Mouse (Mus musculus): Measurements from ENCODE around the gene Kat2a. TPM values are rescaled to one million over a fixed set of nuclear protein-coding genes. Genes with fewer than 3 reads are reported as not detected.
A peak's percentile ranks its signal among the peaks of the same experiment; 100 is the strongest.
"Not testable (repeated sequence)": the region's sequence is repeated elsewhere in the genome, so short reads cannot be mapped to it uniquely, and the experiment has no call there.

Kat2a gene
- polyA plus RNA-seq, 1 experiment = 56.4 TPM

DNA sequence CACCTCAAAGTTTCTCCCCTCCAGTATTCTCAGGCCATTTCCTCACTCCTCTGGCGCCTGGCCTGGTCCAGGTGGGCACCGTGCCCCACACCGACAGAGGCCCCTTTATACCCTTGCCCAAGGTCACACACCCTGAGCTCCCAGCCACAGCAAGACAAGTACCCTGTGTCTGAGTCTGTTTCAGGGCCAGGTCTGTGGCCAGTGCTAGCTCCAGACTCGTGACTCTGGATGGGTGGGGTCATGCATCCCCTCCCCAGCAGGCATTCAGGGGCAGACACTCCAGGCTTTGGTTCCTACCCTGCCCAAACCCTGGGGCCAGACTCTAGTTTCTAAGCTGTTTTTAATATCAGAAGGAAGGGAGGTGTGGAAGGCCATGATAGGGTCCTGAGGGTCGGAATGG, 30.4 kb downstream of the Kat2a start:
- Histone ChIP-seq H3K27me3 (ENCODE audit: control insufficient read depth, insufficient read depth, low read length) (no peaks in the 10 kb centered on the region), H3K4me1 (replicated peaks; ENCODE audit: control insufficient read depth, insufficient read depth, low read length) (peaks cover 3% of the 10 kb centered on the region; the same call in 1 of the 2 replicates), H3K36me3 (ENCODE audit: control insufficient read depth, insufficient read depth, low read length) (no peaks in the 10 kb centered on the region), H3K4me3 (ENCODE audit: control insufficient read depth, insufficient read depth, low read length) (no peak overlapping the region), H3K27ac (ENCODE audit: control insufficient read depth, insufficient read depth, low read length) (no peak overlapping the region)
- DNase-seq = no peak
- TF ChIP-seq CTCF (IDR thresholded peaks at IDR 0.05; ENCODE audit: borderline replicate concordance, control insufficient read depth, extremely low read depth, insufficient read depth, low read length, poor library complexity) (no peak), POLR2A (IDR thresholded peaks at IDR 0.05; ENCODE audit: control insufficient read depth, extremely low read depth, insufficient read depth, low read length, poor library complexity) (no peak)
- 93% methylated on average over 5 of the region's 5 CpGs for WGBS

DNA sequence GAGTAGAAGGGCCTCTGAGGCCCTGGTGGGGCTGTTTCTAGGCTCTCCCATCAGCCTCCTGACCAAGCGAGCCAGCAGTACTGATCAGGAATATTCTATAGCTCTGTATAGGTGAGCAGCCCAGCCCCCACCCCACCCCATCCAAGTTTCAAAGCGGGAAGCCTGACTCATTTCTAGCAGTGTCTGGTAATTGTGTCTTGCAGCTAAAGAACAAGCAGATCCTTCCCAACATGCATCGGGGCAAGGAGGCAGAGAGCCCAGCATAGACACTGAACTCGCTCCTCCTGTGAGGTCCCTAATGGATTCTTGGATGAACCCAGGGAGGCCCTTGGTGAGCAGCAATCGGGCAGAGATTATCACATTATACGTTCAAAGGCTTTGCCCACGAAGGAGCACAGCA, 34.5 kb downstream of the Kat2a start:
- no peaks in the 10 kb centered on the region for H3K36me3 ChIP-seq (ENCODE audit: control insufficient read depth, insufficient read depth, low read length)
- no peak for DNase-seq
- WGBS = 78% methylated on average over 7 of the region's 7 CpGs
- TF ChIP-seq POLR2A (IDR thresholded peaks at IDR 0.05; ENCODE audit: control insufficient read depth, extremely low read depth, insufficient read depth, low read length, poor library complexity) (no peak), CTCF (IDR thresholded peaks at IDR 0.05; ENCODE audit: borderline replicate concordance, control insufficient read depth, extremely low read depth, insufficient read depth, low read length, poor library complexity) (no peak)
- H3K4me1 ChIP-seq (replicated peaks; ENCODE audit: control insufficient read depth, insufficient read depth, low read length) = no peaks in the 10 kb centered on the region
- H3K27me3 ChIP-seq (ENCODE audit: control insufficient read depth, insufficient read depth, low read length) = no peaks in the 10 kb centered on the region
- no peak overlapping the region for H3K27ac ChIP-seq (ENCODE audit: control insufficient read depth, insufficient read depth, low read length)
- H3K4me3 ChIP-seq (ENCODE audit: control insufficient read depth, insufficient read depth, low read length) = no peak overlapping the region

DNA sequence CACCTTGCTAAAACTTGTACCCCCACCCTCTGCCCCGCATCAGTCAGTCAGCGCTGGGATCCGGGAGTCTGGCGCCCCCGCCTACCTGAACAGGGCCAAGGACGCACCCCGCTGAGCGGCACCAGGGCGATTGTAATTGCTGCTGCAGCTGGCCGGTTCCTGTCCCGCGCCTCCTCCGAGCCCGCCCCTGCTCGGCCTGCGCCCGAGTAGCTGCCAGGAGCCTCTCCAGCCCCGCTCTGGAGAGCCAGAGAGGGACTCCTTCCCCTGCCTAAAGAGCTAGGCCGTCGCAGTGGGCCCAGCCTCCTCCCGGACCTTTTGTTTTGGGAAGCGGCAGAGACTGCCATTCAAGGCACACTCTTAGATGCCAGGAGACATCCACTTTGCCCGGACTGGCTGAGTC, 39.1 kb downstream of the Kat2a start:
- Histone ChIP-seq H3K4me1 (replicated peaks; ENCODE audit: control insufficient read depth, insufficient read depth, low read length) (no peaks in the 10 kb centered on the region), H3K4me3 (ENCODE audit: control insufficient read depth, insufficient read depth, low read length) (no peak overlapping the region), H3K36me3 (ENCODE audit: control insufficient read depth, insufficient read depth, low read length) (no peaks in the 10 kb centered on the region), H3K27ac (ENCODE audit: control insufficient read depth, insufficient read depth, low read length) (no peak overlapping the region), H3K27me3 (ENCODE audit: control insufficient read depth, insufficient read depth, low read length) (no peaks in the 10 kb centered on the region)
- TF ChIP-seq POLR2A (IDR thresholded peaks at IDR 0.05; ENCODE audit: control insufficient read depth, extremely low read depth, insufficient read depth, low read length, poor library complexity) (no peak), CTCF (IDR thresholded peaks at IDR 0.05; ENCODE audit: borderline replicate concordance, control insufficient read depth, extremely low read depth, insufficient read depth, low read length, poor library complexity) (no peak)
- no peak for DNase-seq
- WGBS = 25% methylated on average over 23 of the region's 23 CpGs

DNA sequence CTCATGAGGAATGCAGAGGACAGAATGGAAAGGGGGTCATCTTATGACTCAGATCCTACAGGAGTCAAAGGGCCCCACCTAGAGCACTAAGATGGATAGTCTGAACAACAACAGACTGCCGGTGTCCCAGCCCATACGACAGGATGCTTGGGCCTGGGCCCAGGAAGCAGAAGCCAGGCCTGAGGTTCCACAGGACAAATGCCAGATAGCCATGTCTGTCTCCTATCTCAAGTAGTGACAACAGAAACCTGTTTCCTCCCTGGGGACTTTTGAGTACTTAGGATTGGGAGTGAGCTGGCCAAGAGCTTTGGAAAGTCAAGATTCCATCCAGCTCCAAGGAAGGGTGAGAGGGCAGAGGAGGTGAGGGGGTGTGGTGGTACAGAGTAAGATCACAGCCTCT, 40.3 kb downstream of the Kat2a start:
- WGBS = 78% methylated on average over 2 of the region's 2 CpGs
- H3K4me3 ChIP-seq (ENCODE audit: control insufficient read depth, insufficient read depth, low read length) = no peak overlapping the region
- H3K36me3 ChIP-seq (ENCODE audit: control insufficient read depth, insufficient read depth, low read length) = no peaks in the 10 kb centered on the region
- no peaks in the 10 kb centered on the region for H3K27me3 ChIP-seq (ENCODE audit: control insufficient read depth, insufficient read depth, low read length)
- no peak overlapping the region for H3K27ac ChIP-seq (ENCODE audit: control insufficient read depth, insufficient read depth, low read length)
- no peak for DNase-seq
- TF ChIP-seq CTCF (IDR thresholded peaks at IDR 0.05; ENCODE audit: borderline replicate concordance, control insufficient read depth, extremely low read depth, insufficient read depth, low read length, poor library complexity) (no peak), POLR2A (IDR thresholded peaks at IDR 0.05; ENCODE audit: control insufficient read depth, extremely low read depth, insufficient read depth, low read length, poor library complexity) (no peak)
- H3K4me1 ChIP-seq (replicated peaks; ENCODE audit: control insufficient read depth, insufficient read depth, low read length) = no peaks in the 10 kb centered on the region

DNA sequence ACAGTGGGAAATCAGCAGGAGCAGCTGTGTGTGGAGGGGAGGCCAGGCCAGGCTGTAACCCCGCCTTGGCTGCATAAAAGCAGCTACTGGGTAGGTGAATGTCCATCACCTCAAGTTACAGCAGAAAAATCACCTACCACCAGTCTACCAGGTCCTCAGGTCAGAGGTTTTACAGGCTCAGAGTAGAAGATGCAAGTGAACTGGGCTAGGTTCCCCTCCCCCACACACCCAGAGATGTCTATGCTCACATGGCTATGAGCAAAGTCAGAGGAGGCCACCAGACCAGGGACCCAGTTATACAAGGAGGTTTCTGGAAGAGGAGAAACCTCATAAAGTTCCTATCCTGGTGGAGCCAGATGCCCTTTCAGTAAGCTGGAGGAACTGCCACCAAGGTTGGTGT, 41.2 kb downstream of the Kat2a start:
- Histone ChIP-seq H3K4me1 (replicated peaks; ENCODE audit: control insufficient read depth, insufficient read depth, low read length) (no peaks in the 10 kb centered on the region), H3K4me3 (ENCODE audit: control insufficient read depth, insufficient read depth, low read length) (no peak overlapping the region), H3K36me3 (ENCODE audit: control insufficient read depth, insufficient read depth, low read length) (no peaks in the 10 kb centered on the region), H3K27ac (ENCODE audit: control insufficient read depth, insufficient read depth, low read length) (no peak overlapping the region), H3K27me3 (ENCODE audit: control insufficient read depth, insufficient read depth, low read length) (no peaks in the 10 kb centered on the region)
- 93% methylated on average over 1 of the region's 1 CpGs for WGBS
- TF ChIP-seq CTCF (IDR thresholded peaks at IDR 0.05; ENCODE audit: borderline replicate concordance, control insufficient read depth, extremely low read depth, insufficient read depth, low read length, poor library complexity) = no peak
- TF ChIP-seq POLR2A (IDR thresholded peaks at IDR 0.05; ENCODE audit: control insufficient read depth, extremely low read depth, insufficient read depth, low read length, poor library complexity) = no peak
- DNase-seq = no peak

DNA sequence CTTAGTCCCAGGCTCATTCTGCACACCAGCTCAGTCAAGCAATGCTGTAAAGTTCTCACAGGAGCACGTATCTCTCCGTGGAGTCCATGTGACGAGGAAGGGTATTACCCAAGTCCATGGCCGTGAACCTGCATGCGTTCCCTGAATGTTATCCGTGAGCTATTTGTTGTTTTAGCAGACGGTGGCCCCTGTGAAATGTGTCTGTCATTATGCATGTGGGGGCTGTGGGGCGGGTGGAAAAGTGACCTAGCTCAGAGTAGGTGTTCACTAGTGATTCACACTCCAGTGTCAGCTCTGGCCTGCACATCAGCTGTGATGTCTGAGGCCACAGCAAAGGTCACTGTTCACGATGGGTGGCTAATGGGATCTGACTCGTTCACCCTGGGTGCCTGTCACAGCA, 52.5 kb downstream of the Kat2a start:
- Histone ChIP-seq H3K36me3 (ENCODE audit: control insufficient read depth, insufficient read depth, low read length) (no peaks in the 10 kb centered on the region), H3K27ac (ENCODE audit: control insufficient read depth, insufficient read depth, low read length) (no peak overlapping the region), H3K4me3 (ENCODE audit: control insufficient read depth, insufficient read depth, low read length) (no peak overlapping the region), H3K4me1 (replicated peaks; ENCODE audit: control insufficient read depth, insufficient read depth, low read length) (no peaks in the 10 kb centered on the region), H3K27me3 (ENCODE audit: control insufficient read depth, insufficient read depth, low read length) (no peaks in the 10 kb centered on the region)
- 94% methylated on average over 10 of the region's 10 CpGs for WGBS
- TF ChIP-seq POLR2A (IDR thresholded peaks at IDR 0.05; ENCODE audit: control insufficient read depth, extremely low read depth, insufficient read depth, low read length, poor library complexity) = no peak
- TF ChIP-seq CTCF (IDR thresholded peaks at IDR 0.05; ENCODE audit: borderline replicate concordance, control insufficient read depth, extremely low read depth, insufficient read depth, low read length, poor library complexity) = no peak
- no peak for DNase-seq

DNA sequence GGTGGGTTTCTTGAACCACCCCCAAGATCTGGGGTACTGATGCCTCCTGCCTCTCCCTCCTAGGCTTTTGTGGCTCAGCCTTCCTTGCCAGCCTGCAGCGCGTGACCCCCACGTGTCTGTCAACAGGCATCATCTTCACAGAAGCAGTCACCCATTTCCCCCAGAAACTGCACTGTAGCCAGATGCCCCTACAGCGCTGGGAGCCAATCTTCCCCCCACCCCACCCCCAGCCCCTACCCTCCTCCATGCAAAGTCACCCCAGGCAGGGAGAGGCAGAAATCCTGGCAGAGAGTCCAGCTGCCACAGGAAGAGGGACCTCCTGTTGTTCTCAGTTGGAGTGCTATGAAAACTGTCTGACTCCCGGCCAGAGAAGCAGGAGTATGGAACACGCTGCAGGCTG, 55.8 kb downstream of the Kat2a start:
- TF ChIP-seq POLR2A (IDR thresholded peaks at IDR 0.05; ENCODE audit: control insufficient read depth, extremely low read depth, insufficient read depth, low read length, poor library complexity) (no peak), CTCF (IDR thresholded peaks at IDR 0.05; ENCODE audit: borderline replicate concordance, control insufficient read depth, extremely low read depth, insufficient read depth, low read length, poor library complexity) (no peak)

DNA sequence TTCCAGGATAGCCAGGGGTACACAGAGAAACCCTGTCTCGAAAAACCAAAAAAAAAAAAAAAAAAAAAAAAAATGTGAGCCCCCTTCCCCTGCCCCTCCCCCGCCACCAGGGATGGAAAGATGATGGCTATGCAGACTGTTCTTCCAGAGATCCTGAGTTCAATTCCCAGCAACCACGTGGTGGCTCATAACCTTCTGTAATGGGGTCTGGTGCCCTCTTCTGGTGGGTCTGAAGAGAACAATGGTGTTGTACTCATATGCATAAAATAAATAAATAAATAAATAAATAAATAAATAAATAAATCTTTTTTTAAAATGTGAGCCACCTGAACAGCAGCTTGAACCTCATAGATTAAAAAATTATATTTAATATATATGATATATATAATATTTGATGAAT, 56.7 kb downstream of the Kat2a start:
- H3K27me3 ChIP-seq (ENCODE audit: control insufficient read depth, insufficient read depth, low read length); H3K27ac ChIP-seq (ENCODE audit: control insufficient read depth, insufficient read depth, low read length); H3K4me1 ChIP-seq (replicated peaks; ENCODE audit: control insufficient read depth, insufficient read depth, low read length); H3K4me3 ChIP-seq (ENCODE audit: control insufficient read depth, insufficient read depth, low read length); H3K36me3 ChIP-seq (ENCODE audit: control insufficient read depth, insufficient read depth, low read length): not testable (repeated sequence)
- WGBS = 65% methylated on average over 3 of the region's 3 CpGs
- DNase-seq = peak; percentile 14

More for the DNA sequence above, 55.8 kb downstream of the Kat2a start:
- Histone ChIP-seq H3K27ac (ENCODE audit: control insufficient read depth, insufficient read depth, low read length) (no peak overlapping the region), H3K4me1 (replicated peaks; ENCODE audit: control insufficient read depth, insufficient read depth, low read length) (no peaks in the 10 kb centered on the region), H3K27me3 (ENCODE audit: control insufficient read depth, insufficient read depth, low read length) (no peaks in the 10 kb centered on the region), H3K4me3 (ENCODE audit: control insufficient read depth, insufficient read depth, low read length) (no peak overlapping the region), H3K36me3 (ENCODE audit: control insufficient read depth, insufficient read depth, low read length) (no peaks in the 10 kb centered on the region)
- WGBS = 49% methylated on average over 6 of the region's 6 CpGs
- DNase-seq = no peak

Measured in thymus, adult 2 months (tissue).